Mouse (Mus musculus): ENCODE data around the gene Med25. TPM values are rescaled to one million over a fixed set of nuclear protein-coding genes. Genes with fewer than 3 reads are reported as not detected.
"Not testable (repeated sequence)": the region's sequence is repeated elsewhere in the genome, so short reads cannot be mapped to it uniquely, and the experiment has no call there.

The Med25 gene
- total and polyA plus RNA-seq, 3 experiments: 80.8 to 635 (median 105) TPM

DNA sequence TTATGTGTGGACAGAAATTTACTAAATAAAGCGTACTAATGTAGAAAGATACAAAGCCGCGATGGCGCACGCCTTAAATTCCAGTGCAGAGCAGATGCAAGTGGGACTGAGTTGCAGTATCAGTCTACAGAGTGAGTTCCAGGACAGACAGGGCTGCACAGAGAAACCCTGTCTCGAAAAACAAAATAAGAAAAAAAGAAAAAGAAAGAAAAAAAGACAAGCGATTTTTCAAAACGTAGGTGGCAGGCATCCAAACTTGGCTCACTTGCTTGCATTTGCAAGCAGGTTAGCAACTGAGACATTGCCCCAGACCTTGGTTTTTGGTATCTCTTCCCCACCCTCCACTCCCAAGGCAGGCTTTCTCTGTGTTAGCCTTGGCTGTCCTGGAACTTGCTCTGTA, 685 bp upstream of the Med25 start:
- no peak for DNase-seq

DNA sequence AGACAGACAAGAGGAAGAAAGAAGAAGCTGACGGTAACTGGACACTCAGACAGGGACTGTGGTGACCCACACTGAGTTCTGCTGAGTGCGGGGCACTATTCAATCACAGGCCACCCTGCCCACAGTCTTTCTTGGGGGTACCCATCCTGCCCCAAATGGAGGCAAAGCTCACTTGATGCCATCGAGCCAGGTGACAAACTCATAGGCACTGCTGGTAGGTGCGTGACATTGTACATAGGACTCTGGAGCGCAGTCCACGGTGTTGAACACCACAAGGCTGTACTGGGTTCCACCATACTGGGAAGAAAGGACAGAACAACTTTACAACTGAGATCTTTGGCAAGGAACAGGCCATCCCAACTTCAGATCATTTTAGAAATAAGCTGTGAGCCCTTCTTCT, 901 bp downstream of the Med25 start:
- no peak for DNase-seq

DNA sequence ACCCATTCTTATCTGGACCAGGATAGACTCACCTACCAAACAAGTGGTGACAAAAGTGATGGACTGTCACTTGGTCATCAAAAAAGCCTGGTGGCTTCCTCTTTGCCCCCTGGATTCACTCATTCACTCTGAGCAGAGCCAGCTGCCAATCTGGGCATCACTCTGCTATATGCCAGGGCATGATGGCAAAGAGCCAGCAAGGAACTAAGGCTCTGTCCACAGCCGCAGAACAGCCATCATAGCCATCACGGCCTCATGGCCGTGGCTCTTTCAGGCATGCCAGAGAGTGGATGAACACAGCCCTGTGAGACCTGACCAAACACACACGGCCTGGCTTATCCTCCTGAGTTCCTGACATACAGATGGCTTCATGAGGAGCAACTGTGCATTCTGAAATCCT, 1.8 kb downstream of the Med25 start:
- no peak for DNase-seq

GRCm38 (mm10) chr7:44890180-44890579, 2.3 kb downstream of the Med25 start:
- no peak for DNase-seq

- DNase-seq: peak; percentile 75
Observed at GRCm38 (mm10) chr7:44888256-44889105, 4.0 kb downstream of the Med25 start.

DNA sequence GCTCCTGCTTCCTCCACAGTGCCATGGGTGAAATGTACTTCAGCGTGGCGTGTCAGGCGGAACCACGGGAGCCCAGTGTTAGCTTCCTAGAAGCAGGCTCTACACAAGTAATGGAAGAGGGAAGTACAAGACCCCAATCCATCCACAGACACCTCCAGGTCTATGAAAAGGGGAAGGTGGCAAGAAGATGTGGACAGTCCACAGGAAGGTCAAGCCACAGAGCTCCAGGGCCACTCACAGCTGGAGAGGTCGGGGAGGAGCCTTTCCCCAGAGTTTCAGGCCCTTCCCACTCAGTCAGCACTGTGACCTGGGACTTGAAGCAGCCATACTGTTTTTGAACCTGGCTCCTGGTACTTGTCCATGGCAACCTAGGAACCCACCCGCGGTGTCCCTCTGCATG, 5.5 kb downstream of the Med25 start:
- no peak for DNase-seq

- no peak for DNase-seq
Observed at GRCm38 (mm10) chr7:44884637-44885036, 7.9 kb downstream of the Med25 start.

- peak; percentile 78 for DNase-seq
Observed at GRCm38 (mm10) chr7:44883036-44883435, 9.5 kb downstream of the Med25 start.

DNA sequence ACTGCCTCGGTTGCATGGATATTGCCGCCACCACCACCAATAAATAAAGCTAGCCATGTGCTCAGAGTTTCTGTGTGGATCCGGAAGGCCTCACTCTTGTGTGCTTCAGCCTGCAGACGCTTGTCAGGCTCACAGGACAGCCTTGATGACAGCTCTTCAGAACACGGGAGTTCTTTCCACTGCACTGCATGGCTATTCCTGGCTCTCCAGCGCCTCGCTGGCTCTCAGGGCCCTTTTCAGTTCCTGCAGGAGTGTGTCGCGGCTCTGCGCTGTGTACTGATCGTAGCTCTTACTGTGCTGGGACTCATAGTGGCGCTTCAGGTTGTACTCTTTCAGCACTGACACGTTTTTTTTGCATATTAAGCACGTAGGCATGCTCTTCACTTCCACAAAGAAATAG, 14.7 kb downstream of the Med25 start:
- no peak for DNase-seq

- not testable (repeated sequence) for DNase-seq
Observed at GRCm38 (mm10) chr7:44871774-44872173, 20.7 kb downstream of the Med25 start.

GRCm38 (mm10) chr7:44871181-44871580, 21.3 kb downstream of the Med25 start:
- DNase-seq: no peak

GRCm38 (mm10) chr7:44870614-44871013, 21.9 kb downstream of the Med25 start:
- no peak for DNase-seq

DNA sequence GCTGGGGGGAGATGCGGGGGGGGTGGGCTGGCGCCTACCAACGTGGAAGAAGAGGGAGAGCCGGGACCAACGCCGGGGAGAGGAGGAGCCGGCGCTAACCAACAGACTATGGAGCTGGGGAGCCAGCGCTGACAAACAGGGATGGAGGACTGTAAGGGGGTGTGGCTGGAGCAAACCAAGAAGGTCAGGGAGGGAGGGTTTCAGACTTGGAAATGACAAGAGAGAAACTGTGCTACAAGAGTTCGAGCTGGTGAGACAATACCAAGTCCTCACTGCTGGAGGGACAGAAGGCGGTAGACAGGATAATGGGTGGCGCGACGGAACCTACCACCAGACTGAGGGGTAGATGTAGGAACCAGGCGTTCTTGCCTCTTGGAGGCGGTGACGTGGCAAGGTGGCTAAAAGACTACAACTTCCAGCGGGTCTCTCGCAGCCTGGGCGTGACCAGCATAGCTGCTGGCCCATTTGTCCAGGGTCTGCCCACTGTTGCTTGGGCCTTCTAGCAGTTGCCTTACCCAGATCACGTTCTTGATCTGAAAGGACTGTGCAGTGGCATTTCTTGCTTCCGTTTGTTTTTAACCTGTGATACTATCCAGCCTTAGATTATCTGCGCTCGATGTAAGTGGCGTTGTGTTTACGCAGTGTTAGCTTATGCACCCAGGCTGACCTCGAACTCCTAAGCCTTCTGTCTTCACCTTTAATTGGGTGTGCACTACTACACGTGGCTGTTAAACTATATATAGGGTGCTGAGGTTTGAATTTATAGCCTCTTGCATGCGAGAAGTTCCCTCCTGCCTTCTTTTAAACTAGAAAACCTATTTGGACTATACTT, 22.6 kb downstream of the Med25 start, which contains the start of gene Ptov1:
Gene Ptov1 (minus strand): TSS at position 92 of the 832 bp plus-strand sequence.
- DNase-seq: peak; percentile 95

- peak; percentile 91 for DNase-seq
Observed at GRCm38 (mm10) chr7:44868919-44869696, 23.4 kb downstream of the Med25 start.

DNA sequence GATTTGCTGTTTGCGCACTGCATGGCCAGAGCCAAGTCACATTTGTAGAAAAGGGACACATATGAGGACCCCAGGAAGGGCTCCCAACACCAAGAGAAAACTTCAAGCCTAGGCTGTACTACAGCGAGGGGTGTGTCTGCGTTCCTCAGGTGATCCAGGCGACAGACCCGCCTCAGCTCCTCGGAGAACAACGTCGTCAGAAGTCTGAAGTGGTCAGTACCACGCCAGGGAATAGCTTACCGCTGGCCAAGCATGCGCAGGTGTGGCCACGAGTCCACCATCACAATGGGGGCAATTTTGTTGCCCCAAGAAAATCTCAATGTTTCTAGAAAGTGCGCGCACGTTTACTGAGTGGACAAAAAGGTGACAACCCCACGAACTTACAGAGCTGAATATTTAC, 24.0 kb downstream of the Med25 start:
- peak; percentile 47 for DNase-seq

DNA sequence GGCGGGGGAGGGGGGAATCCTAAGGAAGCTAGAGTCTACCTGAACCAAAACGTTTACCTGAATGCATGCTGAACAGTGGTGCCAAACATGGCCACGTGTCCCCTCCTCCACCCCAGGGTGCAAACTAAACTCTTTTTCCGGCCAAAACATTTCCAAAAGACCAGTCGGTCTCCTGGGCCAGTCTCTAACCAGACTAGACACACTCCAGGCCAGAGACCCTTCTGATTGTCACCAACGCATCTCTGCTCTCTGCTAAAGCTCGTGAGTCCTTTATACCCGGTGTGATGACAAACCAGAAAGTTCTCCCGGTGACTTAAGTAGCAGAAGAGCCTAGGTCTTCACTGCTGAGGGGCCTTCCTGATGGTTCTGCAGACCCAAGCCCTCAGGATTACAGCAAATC, 24.7 kb downstream of the Med25 start:
- peak; percentile 40 for DNase-seq

GRCm38 (mm10) chr7:44867010-44867702, 25.4 kb downstream of the Med25 start:
- peak; percentile 64 for DNase-seq

- DNase-seq: peak; percentile 92
Observed at GRCm38 (mm10) chr7:44866276-44867009, 26.1 kb downstream of the Med25 start.

- DNase-seq: peak; percentile 49
Observed at GRCm38 (mm10) chr7:44864595-44865542, 27.6 kb downstream of the Med25 start.

All from adrenal gland, adult 2 months (tissue).